Mouse (Mus musculus) limb, embryonic 14.5 days (tissue): ENCODE measurements around the gene Crat. TPM values are rescaled to one million over a fixed set of nuclear protein-coding genes. Genes with fewer than 3 reads are reported as not detected.

Experiments
- ATAC-seq: fragments of 200-750 bp; cut with Nextera tagmentation; 2 replicates; pipeline ENCODE4 v1.8.0; 2017; ENCODE audit warnings: low read depth, moderate number of reproducible peaks, moderate TSS enrichment; ENCODE audit not compliant: low FRiP score
- DNase-seq: peaks from one replicate; pipeline ENCODE4 v3.0.0-alpha.2; 2015; ENCODE audit warnings: low spot score
- H3K27ac ChIP-seq: fragments of 300-500 bp; sonication (generic); replicated peaks from 2 replicates; pipeline ENCODE4 v1.5.1; 2014; ENCODE audit warnings: low read depth, mild to moderate bottlenecking, low read length, moderate library complexity, mixed read lengths
- H3K27me3 ChIP-seq: fragments of 300-500 bp; sonication (generic); 2 replicates; pipeline ENCODE4 v1.6.1; 2014; ENCODE audit warnings: low read length, mixed read lengths; ENCODE audit not compliant: control insufficient read depth, insufficient read depth
- H3K36me3 ChIP-seq: fragments of 300-500 bp; sonication (generic); 2 replicates; pipeline ENCODE4 v1.6.1; 2014; ENCODE audit warnings: mild to moderate bottlenecking, low read length, moderate library complexity, mixed read lengths; ENCODE audit not compliant: control insufficient read depth, insufficient read depth
- H3K4me1 ChIP-seq: fragments of 300-500 bp; sonication (generic); 2 replicates; pipeline ENCODE4 v1.6.1; 2014; ENCODE audit warnings: antibody characterized with exemption, low read length, mixed read lengths; ENCODE audit not compliant: control insufficient read depth, insufficient read depth
- H3K4me2 ChIP-seq: fragments of 300-500 bp; sonication (generic); replicated peaks from 2 replicates; pipeline ENCODE4 v1.6.1; 2014; ENCODE audit warnings: low read depth, mild to moderate bottlenecking, low read length, moderate library complexity; ENCODE audit not compliant: severe bottlenecking
- H3K4me3 ChIP-seq: fragments of 300-500 bp; sonication (generic); replicated peaks from 2 replicates; pipeline ENCODE4 v1.5.1; 2014; ENCODE audit warnings: low read length
- H3K9ac ChIP-seq: fragments of 300-500 bp; sonication (generic); 2 replicates; pipeline ENCODE4 v1.6.1; 2014; ENCODE audit warnings: mild to moderate bottlenecking, low read depth, low read length, moderate library complexity; ENCODE audit not compliant: severe bottlenecking
- H3K9me3 ChIP-seq: fragments of 300-500 bp; sonication (generic); 2 replicates; pipeline ENCODE4 v1.6.1; 2016; ENCODE audit warnings: low read length; ENCODE audit not compliant: control insufficient read depth
- POLR2A ChIP-seq: fragments of 200-500 bp; IDR thresholded peaks from 2 replicates; pipeline ENCODE4 v1.8.0; 2012; ENCODE audit warnings: inconsistent platforms, mild to moderate bottlenecking, moderate library complexity, borderline replicate concordance; ENCODE audit not compliant: insufficient read depth, insufficient read length; ENCODE audit errors: extremely low read depth
- WGBS: fragments of 180-500 bp; shearing (Covaris S2); extraction: QIAGEN DNeasy Blood & Tissue Kit; methylation state at CpG from one replicate; pipeline ENCODE4 v1.1.7; 2014; 5-methylcytosine and 5-hydroxymethylcytosine counted together
- polyA plus RNA-seq, 2 experiments: library from polyadenylated mRNA; depleted of rRNA in 1 of 2; stranded (reverse) in 1 of 2; unstranded in 1 of 2; fragments of >200 nt; fragmentation: Nextera tagmentation in 1 of 2; extraction: Ambion mirVana in 1 of 2; gene quantifications; 2 replicates each; pipeline versions ENCODE4 v1.2.1 to v1.2.3; 2012 to 2014

Gene Crat
- polyA plus RNA-seq, 2 experiments = 25.0 to 33.4 TPM

DNA sequence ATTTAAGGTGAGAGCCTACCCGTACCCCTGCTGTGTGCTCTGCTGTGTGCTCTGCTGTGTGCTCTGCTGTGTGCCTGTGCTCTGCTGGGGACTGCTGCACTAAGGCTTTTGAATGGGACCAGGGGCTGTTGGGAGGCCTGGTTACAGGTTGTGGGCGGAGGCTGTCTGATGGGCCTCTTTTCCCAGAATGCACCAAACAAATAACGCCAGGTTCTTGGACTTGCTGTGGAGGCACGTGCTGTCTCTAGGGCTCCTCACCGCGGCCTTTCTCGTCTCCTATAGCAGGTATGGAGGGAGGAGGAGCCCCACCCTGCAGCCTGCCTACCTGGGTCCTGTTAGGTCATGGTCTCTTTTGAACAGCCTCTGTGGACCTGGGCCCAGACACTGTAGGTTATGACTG is 19.4 kb downstream of the Crat start:
- Histone ChIP-seq H3K4me3 (no peak overlapping the region), H3K27ac (no peak overlapping the region), H3K27me3 (no peaks in the 10 kb centered on the region), H3K9ac (no peak overlapping the region), H3K36me3 (peaks cover 49% of the 10 kb centered on the region), H3K4me1 (peaks cover 7% of the 10 kb centered on the region), H3K9me3 (no peaks in the 10 kb centered on the region), H3K4me2 (no peak overlapping the region)
- ATAC-seq = no peak
- 72% methylated on average over 7 of the region's 7 CpGs for WGBS
- no peak for TF ChIP-seq POLR2A
- DNase-seq = no peak

DNA sequence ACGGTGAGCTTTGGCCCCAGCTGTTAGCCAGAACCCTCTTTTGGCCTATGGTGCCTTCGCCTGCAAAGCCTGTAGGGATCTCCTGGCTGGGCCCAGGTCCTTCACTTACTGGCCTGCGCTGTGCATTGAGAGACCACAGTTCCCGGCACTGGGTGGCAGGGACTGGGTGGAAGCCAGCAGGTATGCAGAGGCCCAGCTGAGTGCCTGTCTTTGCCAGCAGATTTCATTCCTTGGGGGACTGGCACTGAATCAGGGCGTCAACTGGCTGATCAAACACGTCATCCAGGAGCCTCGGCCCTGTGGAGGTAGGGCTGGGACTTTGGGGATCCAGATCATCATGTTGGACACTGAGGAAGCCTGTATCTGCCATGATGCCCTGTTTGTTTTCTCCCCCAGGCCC is 19.9 kb downstream of the Crat start:
- H3K27ac ChIP-seq = no peak overlapping the region
- no peaks in the 10 kb centered on the region for H3K27me3 ChIP-seq
- DNase-seq = no peak
- H3K36me3 ChIP-seq = peaks cover 46% of the 10 kb centered on the region
- ATAC-seq = no peak
- no peak overlapping the region for H3K4me2 ChIP-seq
- TF ChIP-seq POLR2A = no peak
- no peaks in the 10 kb centered on the region for H3K9me3 ChIP-seq
- H3K4me3 ChIP-seq = no peak overlapping the region
- H3K9ac ChIP-seq = no peak overlapping the region
- peaks cover 7% of the 10 kb centered on the region for H3K4me1 ChIP-seq
- WGBS = 91% methylated on average over 7 of the region's 7 CpGs

DNA sequence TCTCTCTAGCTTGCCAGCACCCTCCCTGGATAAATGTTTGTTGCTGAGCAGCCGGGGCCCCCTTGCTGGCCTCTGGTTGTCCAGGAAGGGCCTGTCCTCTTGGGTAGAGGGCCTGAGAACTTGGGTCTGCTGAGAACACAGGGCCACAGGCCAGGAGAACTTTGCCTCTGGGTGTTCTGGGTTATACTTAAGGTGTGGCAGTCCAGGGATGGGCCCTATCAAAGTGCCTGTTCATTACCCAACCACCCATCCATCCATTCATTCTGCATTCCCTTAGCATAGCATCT is 22.3 kb downstream of the Crat start:
- Histone ChIP-seq H3K9me3 (no peaks in the 10 kb centered on the region), H3K4me2 (peak overlapping the region; percentile 91), H3K9ac (peak overlapping the region; percentile 59), H3K4me1 (peaks cover 7% of the 10 kb centered on the region), H3K27me3 (no peaks in the 10 kb centered on the region), H3K4me3 (peak overlapping the region; percentile 77), H3K36me3 (peaks cover 25% of the 10 kb centered on the region), H3K27ac (0 out of 2 replicates have a peak overlapping the region, but pooled peaks have one; percentile 23)
- TF ChIP-seq POLR2A = no peak
- DNase-seq (no peak), ATAC-seq (no peak)
- 61% methylated on average over 1 of the region's 1 CpGs for WGBS

DNA sequence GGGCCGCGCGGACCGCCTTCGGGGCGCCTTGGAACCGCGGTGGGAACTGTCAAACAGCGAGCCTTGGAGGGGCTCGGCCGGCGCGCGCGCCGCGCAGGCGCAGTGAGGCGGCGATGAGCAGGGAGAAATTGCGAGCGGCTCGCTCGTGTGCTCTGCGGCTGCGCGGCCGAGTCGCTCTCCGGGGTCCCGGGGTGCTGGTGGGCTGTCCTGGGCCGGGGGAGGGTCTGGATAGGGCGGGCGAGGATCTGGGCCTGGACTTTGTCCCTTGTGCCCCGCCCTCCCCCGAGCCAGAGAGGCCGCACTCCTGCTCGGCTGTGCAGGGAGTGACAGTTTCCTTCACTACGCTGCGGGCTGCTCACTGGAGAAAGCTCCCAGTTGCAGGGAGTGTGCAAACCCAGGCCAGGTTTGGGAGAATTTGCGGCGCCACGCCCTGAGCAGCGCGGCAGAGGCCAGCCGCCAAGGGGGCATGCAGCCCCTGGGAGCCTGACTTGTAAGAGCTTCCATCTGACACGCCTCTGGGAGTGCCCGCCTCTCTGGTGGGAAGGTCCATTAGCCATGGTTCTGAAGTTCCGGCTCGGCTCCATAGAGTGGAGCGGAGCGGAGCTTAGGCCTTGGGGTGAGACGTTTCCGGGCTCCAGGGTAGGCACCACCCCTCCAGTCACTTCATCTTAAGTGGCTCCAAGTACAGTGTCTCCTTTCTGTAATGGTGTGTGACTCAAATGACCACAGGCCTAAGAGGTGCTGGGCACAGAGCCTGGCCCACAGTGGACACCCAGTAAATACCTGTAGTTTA is 22.8 kb downstream of the Crat start:
- Histone ChIP-seq H3K9me3 (no peaks in the 10 kb centered on the region), H3K4me1 (peaks cover 7% of the 10 kb centered on the region), H3K4me3 (peak overlapping the region; percentile 77), H3K27ac (peak overlapping the region; percentile 23), H3K36me3 (peaks cover 20% of the 10 kb centered on the region), H3K4me2 (peak overlapping the region; percentile 91), H3K27me3 (no peaks in the 10 kb centered on the region), H3K9ac (peak overlapping the region; percentile 59)
- TF ChIP-seq POLR2A = no peak
- peak; percentile 82 for DNase-seq
- under 1% methylated on average over 52 of the region's 54 CpGs for whole genome bisulfite sequencing
- ATAC-seq = peak; percentile 77

DNA sequence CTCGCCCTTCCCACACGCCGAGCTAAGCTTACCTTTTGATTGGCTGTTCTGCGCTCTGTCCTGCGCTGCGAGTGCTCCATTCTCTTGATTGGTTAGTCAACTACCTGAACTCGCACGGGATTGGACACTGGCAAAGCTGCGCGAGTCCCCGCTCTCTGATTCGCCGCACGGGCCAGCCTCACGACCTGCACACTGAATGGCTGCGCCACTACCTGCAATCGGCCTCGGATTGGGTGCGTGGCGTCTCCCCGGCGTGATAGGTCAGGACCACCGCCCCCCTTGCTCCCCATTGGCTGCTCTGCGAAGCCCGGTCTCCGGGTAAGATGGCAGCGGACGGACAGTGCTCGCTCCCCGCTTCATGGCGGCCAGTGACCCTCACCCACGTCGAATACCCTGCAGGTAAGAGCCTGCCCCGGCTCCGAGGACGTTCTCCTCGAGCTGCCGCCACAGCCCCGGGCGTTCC is 23.5 kb downstream of the Crat start, which contains the start of gene Dolpp1:
Gene Dolpp1 (plus strand): TSS at position 141 of the 463 bp plus-strand sequence.
- peaks cover 7% of the 10 kb centered on the region for H3K4me1 ChIP-seq
- TF ChIP-seq POLR2A = 0 out of 2 replicates have a peak, but pooled peaks have one; percentile 36
- H3K36me3 ChIP-seq = peaks cover 15% of the 10 kb centered on the region
- 1% methylated on average over 31 of the region's 40 CpGs for WGBS
- H3K4me3 ChIP-seq = peak within 1 kb of the TSS; percentile 77
- DNase-seq (peak; percentile 98), ATAC-seq (peak; percentile 99)
- peak within 1 kb of the TSS; percentile 91 for H3K4me2 ChIP-seq
- no peaks in the 10 kb centered on the region for H3K9me3 ChIP-seq
- peak within 1 kb of the TSS; percentile 59 for H3K9ac ChIP-seq
- no peaks in the 10 kb centered on the region for H3K27me3 ChIP-seq
- H3K27ac ChIP-seq = peak within 1 kb of the TSS; percentile 23

DNA sequence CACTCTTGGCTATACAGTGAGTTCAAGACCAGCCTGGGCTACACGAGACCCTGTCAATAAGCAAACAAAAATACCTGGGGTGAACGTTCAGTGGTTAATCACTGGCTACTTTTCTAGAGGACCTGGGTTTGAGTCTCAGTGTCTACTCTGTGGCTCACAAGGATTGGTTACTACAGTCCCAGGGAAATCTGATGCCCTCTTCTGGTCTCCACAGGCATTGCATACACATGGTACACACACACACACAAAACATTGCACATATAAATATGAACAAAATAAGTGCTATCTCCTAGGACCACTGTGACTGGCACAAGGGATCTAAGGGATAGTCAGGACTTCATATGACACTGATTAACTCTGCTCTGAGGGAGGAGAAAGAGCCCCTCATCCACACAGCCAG is 26.6 kb downstream of the Crat start:
- WGBS = 95% methylated on average over 2 of the region's 2 CpGs
- H3K36me3 ChIP-seq = peaks cover 2% of the 10 kb centered on the region; the same call in 1 of the 2 replicates
- TF ChIP-seq POLR2A = no peak
- H3K9ac ChIP-seq = no peak overlapping the region
- ATAC-seq = no peak
- H3K4me1 ChIP-seq = peaks cover 7% of the 10 kb centered on the region
- H3K9me3 ChIP-seq = no peaks in the 10 kb centered on the region
- H3K27me3 ChIP-seq = no peaks in the 10 kb centered on the region
- H3K4me3 ChIP-seq = no peak overlapping the region
- no peak overlapping the region for H3K4me2 ChIP-seq
- no peak overlapping the region for H3K27ac ChIP-seq
- DNase-seq = no peak
